Mouse (Mus musculus): ENCODE results near the gene Hes1. TPM values are rescaled to one million over a fixed set of nuclear protein-coding genes. Genes with fewer than 3 reads are reported as not detected.

The Hes1 gene
- polyA plus RNA-seq, 1 experiment from 2014 or later = 68.1 TPM

DNA sequence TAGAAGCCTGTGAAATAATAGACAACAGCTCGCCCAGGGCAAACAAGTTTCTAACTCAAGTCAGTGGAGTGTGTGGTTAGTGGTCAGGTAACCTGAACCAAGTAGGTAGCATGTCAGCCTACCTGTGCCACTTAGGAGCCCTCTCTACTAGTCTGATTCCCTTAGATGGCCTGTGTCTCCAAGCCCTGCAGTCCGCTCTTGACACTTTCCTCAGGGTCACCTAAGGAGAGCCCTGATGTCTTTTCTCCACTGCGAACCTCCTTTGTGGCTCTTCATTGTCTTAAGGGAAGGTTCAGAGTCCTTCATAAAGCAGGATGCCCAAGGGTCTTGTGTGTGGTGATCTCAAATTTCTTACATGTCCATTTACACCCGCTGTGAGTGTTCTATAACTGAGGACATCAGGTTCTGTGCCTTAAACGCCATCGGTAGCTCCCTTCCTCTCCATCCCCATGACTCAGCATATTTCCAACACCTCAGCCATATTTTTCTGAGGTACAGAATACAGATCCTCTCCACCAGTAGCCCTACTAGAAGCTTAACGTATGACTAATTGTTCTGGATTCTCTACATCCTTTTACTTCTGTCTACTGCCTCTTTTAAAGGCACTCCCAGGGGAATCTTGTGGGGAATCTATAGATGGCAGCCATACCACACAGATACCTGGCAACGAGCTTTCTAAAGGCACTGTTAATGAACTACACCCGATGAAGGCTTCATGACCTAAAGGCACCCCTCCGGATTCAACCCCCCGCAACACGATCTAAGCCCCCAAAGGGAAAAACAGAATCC is 1.7 kb upstream of the Hes1 start:
- Histone ChIP-seq H3K4me1 (ENCODE audit: control insufficient read depth, insufficient read depth, low read length) (peaks cover 13% of the 10 kb centered on the region), H3K9me3 (replicated peaks; ENCODE audit: control insufficient read depth, low read length) (no peaks in the 10 kb centered on the region), H3K27me3 (ENCODE audit: control insufficient read depth, insufficient read depth, low read length) (no peaks in the 10 kb centered on the region), H3K27ac (replicated peaks; ENCODE audit: low read depth, low read length) (peak overlapping the region; percentile 96), H3K4me2 (ENCODE audit: low read depth, low read length) (peak overlapping the region; percentile 97), H3K9ac (replicated peaks; ENCODE audit: low read length) (peak overlapping the region; percentile 93), H3K36me3 (replicated peaks; ENCODE audit: control insufficient read depth, insufficient read depth, low read depth, low read length) (no peaks in the 10 kb centered on the region), H3K4me3 (ENCODE audit: low read depth, low read length) (peak overlapping the region; percentile 43; the same call in 1 of the 2 replicates)
- WGBS = 13% methylated on average over 12 of the region's 12 CpGs
- DNase-seq (ENCODE audit: low spot score) (peak; percentile 45), ATAC-seq (replicated peaks; ENCODE audit: insufficient number of reproducible peaks, low FRiP score, low TSS enrichment, low read depth) (no peak)

DNA sequence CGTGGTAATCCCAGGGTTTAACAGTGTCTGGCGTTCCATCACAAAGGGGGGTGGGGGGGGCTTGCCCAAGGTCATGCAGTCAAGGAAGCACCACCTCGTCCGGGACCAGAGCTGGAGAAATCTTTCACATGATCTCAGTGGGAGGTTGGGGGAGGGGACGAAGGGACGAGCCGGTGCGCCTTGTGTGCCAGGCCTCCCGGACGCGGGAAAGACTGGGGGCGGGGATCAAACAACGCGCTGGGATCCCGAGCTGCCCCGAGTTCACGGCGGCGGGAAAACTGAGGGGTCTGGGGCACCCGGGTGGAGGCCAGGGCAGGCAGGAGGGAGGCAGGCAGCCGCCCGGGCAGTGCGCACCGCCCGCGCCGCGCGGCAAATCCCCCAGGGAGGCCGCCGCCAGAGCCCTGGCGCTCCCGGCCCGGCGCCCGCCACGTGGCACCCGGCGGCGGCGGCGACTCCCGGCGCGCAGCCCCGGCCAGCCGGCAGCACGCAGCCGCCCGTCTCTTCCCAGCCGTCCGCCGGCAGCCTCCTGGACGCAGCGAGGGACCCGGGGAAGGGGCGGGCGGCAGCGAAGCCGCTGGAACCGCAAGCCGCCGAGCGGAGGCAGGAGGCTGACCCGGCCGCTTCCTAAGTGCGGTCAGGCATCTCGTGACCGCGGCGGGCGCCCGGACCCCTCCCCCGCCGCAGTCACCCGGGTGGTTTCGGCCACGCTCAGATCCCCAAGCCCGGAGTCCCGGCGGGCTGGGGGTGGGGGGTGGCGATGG is 883 bp upstream of the Hes1 start:
- Histone ChIP-seq H3K9ac (replicated peaks; ENCODE audit: low read length) (peak overlapping the region; percentile 93), H3K27ac (replicated peaks; ENCODE audit: low read depth, low read length) (peak overlapping the region; percentile 96), H3K9me3 (replicated peaks; ENCODE audit: control insufficient read depth, low read length) (no peaks in the 10 kb centered on the region), H3K4me1 (ENCODE audit: control insufficient read depth, insufficient read depth, low read length) (peaks cover 13% of the 10 kb centered on the region), H3K27me3 (ENCODE audit: control insufficient read depth, insufficient read depth, low read length) (no peaks in the 10 kb centered on the region), H3K4me2 (ENCODE audit: low read depth, low read length) (peak overlapping the region; percentile 97), H3K36me3 (replicated peaks; ENCODE audit: control insufficient read depth, insufficient read depth, low read depth, low read length) (no peaks in the 10 kb centered on the region), H3K4me3 (ENCODE audit: low read depth, low read length) (peak overlapping the region; percentile 43)
- under 1% methylated on average over 60 of the region's 82 CpGs for WGBS
- ATAC-seq (replicated peaks; ENCODE audit: insufficient number of reproducible peaks, low FRiP score, low TSS enrichment, low read depth) (peak; percentile 20), DNase-seq (ENCODE audit: low spot score) (peak; percentile 87)

DNA sequence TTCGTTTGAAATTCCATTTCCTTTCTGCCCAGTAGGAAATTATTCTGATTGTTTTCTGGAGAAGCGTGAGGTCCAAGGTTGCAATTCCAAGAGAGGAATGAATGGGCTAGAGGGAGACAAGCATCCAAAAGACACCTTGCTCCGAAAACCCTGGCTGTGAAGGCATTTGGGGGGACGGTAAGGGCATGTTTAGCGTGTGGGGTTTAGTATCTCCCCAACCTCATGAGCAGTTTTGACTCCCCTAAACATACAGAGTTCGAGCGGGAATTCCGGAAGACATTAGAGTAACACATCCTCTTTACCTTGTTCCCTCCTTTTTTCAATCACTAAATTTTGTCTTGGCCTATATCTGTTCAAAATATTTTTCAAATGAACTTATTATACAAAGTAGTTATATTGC is 429 bp downstream of the Hes1 start:
- Histone ChIP-seq H3K36me3 (replicated peaks; ENCODE audit: control insufficient read depth, insufficient read depth, low read depth, low read length) (no peaks in the 10 kb centered on the region), H3K27ac (replicated peaks; ENCODE audit: low read depth, low read length) (peak overlapping the region; percentile 96), H3K9me3 (replicated peaks; ENCODE audit: control insufficient read depth, low read length) (no peaks in the 10 kb centered on the region), H3K4me2 (ENCODE audit: low read depth, low read length) (peak overlapping the region; percentile 97), H3K4me3 (ENCODE audit: low read depth, low read length) (peak overlapping the region; percentile 43), H3K9ac (replicated peaks; ENCODE audit: low read length) (peak overlapping the region; percentile 93), H3K27me3 (ENCODE audit: control insufficient read depth, insufficient read depth, low read length) (no peaks in the 10 kb centered on the region), H3K4me1 (ENCODE audit: control insufficient read depth, insufficient read depth, low read length) (peaks cover 10% of the 10 kb centered on the region)
- ATAC-seq (replicated peaks; ENCODE audit: insufficient number of reproducible peaks, low FRiP score, low TSS enrichment, low read depth) (no peak), DNase-seq (ENCODE audit: low spot score) (no peak)
- WGBS = under 1% methylated on average over 8 of the region's 8 CpGs

DNA sequence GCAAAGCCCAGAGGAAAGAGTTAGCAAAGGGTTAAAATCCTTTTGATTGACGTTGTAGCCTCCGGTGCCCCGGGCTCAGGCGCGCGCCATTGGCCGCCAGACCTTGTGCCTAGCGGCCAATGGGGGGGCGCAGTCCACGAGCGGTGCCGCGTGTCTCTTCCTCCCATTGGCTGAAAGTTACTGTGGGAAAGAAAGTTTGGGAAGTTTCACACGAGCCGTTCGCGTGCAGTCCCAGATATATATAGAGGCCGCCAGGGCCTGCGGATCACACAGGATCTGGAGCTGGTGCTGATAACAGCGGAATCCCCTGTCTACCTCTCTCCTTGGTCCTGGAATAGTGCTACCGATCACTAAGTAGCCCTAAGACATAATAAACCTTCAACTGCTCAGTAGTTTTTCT is 893 bp downstream of the Hes1 start:
- under 1% methylated on average over 21 of the region's 21 CpGs for WGBS
- H3K27ac ChIP-seq (replicated peaks; ENCODE audit: low read depth, low read length) = peak overlapping the region; percentile 87; the same call in 1 of the 2 replicates
- H3K4me1 ChIP-seq (ENCODE audit: control insufficient read depth, insufficient read depth, low read length) = peaks cover 10% of the 10 kb centered on the region

DNA sequence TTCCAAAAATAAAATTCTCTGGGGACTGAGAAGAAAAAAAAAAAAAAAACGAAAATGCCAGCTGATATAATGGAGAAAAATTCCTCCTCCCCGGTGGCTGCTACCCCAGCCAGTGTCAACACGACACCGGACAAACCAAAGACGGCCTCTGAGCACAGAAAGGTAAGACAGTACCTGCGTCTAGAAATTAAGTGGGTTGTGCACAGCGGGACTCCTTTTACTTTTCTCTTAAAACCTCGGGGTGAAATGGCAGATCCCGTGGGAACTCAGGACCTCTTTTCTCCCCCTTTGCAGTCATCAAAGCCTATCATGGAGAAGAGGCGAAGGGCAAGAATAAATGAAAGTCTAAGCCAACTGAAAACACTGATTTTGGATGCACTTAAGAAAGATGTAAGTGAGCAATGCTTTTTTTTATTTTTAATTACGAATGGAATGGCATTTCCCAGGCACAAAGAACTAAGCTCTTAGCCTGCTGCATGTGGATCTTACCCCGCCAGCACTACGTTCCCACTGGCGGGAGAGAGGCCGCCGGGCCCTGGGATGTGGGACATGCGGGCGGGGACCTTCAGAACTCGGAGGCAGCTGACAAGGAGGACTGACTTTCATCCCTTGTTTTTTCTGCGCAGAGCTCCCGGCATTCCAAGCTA is 1.5 kb downstream of the Hes1 start:
- under 1% methylated on average over 21 of the region's 21 CpGs for WGBS
- peak overlapping the region; percentile 63 for H3K9ac ChIP-seq (replicated peaks; ENCODE audit: low read length)

More for the DNA sequence above, 893 bp downstream of the Hes1 start:
- Histone ChIP-seq H3K4me3 (ENCODE audit: low read depth, low read length) (peak overlapping the region; percentile 43), H3K27me3 (ENCODE audit: control insufficient read depth, insufficient read depth, low read length) (no peaks in the 10 kb centered on the region), H3K4me2 (ENCODE audit: low read depth, low read length) (peak overlapping the region; percentile 97), H3K9ac (replicated peaks; ENCODE audit: low read length) (no peak overlapping the region; the same call in 1 of the 2 replicates), H3K9me3 (replicated peaks; ENCODE audit: control insufficient read depth, low read length) (no peaks in the 10 kb centered on the region), H3K36me3 (replicated peaks; ENCODE audit: control insufficient read depth, insufficient read depth, low read depth, low read length) (no peaks in the 10 kb centered on the region)
- DNase-seq (ENCODE audit: low spot score) = peak; percentile 97
- peak; percentile 58 for ATAC-seq (replicated peaks; ENCODE audit: insufficient number of reproducible peaks, low FRiP score, low TSS enrichment, low read depth)

DNA sequence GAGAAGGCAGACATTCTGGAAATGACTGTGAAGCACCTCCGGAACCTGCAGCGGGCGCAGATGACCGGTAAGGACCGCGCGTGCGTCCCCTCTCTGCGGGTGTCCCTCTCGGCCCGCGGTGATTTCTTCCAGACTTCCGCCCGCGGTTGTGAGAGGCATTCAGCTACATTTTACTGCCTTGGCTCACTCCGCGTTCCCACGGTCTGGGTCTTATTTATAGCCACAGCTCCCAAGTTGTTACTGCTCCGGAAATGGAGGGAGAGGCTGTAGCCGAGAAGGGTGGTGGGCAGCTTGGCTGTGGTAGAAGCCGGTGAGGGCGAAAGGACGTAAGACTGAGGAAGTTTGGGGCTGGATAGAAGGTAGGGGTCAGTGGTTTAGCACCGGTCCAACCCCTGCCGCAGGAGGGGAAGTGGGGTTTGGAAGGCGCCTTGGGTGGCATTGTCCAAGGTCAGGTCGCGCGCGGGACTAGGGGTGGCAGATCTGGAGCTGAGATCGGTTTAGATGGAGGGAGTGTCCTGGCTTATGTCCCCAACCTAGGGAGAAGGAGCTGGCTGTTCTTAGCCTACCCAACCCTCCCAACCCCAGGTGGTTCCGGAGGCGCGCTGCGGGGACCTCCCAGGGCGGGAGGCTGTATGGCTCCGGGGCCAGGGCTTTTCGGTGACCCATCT is 2.1 kb downstream of the Hes1 start:
- H3K27me3 ChIP-seq (ENCODE audit: control insufficient read depth, insufficient read depth, low read length) = no peaks in the 10 kb centered on the region
- ATAC-seq (replicated peaks; ENCODE audit: insufficient number of reproducible peaks, low FRiP score, low TSS enrichment, low read depth) = no peak
- peak overlapping the region; percentile 65 for H3K4me2 ChIP-seq (ENCODE audit: low read depth, low read length)
- H3K4me3 ChIP-seq (ENCODE audit: low read depth, low read length) = peak overlapping the region; percentile 43
- no peaks in the 10 kb centered on the region for H3K36me3 ChIP-seq (replicated peaks; ENCODE audit: control insufficient read depth, insufficient read depth, low read depth, low read length)
- H3K9me3 ChIP-seq (replicated peaks; ENCODE audit: control insufficient read depth, low read length) = no peaks in the 10 kb centered on the region
- H3K4me1 ChIP-seq (ENCODE audit: control insufficient read depth, insufficient read depth, low read length) = peaks cover 13% of the 10 kb centered on the region
- H3K27ac ChIP-seq (replicated peaks; ENCODE audit: low read depth, low read length) = peak overlapping the region; percentile 87
- DNase-seq (ENCODE audit: low spot score) = peak; percentile 69
- H3K9ac ChIP-seq (replicated peaks; ENCODE audit: low read length) = peak overlapping the region; percentile 63
- WGBS = under 1% methylated on average over 38 of the region's 38 CpGs

More for the DNA sequence above, 1.5 kb downstream of the Hes1 start:
- Histone ChIP-seq H3K27me3 (ENCODE audit: control insufficient read depth, insufficient read depth, low read length) (no peaks in the 10 kb centered on the region), H3K4me3 (ENCODE audit: low read depth, low read length) (peak overlapping the region; percentile 43), H3K9me3 (replicated peaks; ENCODE audit: control insufficient read depth, low read length) (no peaks in the 10 kb centered on the region), H3K36me3 (replicated peaks; ENCODE audit: control insufficient read depth, insufficient read depth, low read depth, low read length) (no peaks in the 10 kb centered on the region), H3K27ac (replicated peaks; ENCODE audit: low read depth, low read length) (peak overlapping the region; percentile 87), H3K4me1 (ENCODE audit: control insufficient read depth, insufficient read depth, low read length) (peaks cover 12% of the 10 kb centered on the region), H3K4me2 (ENCODE audit: low read depth, low read length) (peak overlapping the region; percentile 65)
- ATAC-seq (replicated peaks; ENCODE audit: insufficient number of reproducible peaks, low FRiP score, low TSS enrichment, low read depth) (no peak), DNase-seq (ENCODE audit: low spot score) (peak; percentile 67)

DNA sequence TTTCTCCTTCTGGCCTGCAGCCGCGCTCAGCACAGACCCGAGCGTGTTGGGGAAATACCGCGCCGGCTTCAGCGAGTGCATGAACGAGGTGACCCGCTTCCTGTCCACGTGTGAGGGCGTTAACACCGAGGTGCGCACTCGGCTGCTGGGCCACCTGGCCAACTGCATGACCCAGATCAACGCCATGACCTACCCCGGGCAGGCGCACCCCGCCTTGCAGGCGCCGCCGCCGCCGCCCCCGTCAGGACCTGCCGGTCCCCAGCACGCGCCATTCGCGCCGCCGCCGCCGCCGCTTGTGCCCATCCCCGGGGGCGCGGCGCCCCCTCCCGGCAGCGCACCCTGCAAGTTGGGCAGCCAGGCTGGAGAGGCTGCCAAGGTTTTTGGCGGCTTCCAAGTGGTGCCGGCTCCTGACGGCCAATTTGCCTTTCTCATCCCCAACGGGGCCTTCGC is 2.7 kb downstream of the Hes1 start:
- Histone ChIP-seq H3K9me3 (replicated peaks; ENCODE audit: control insufficient read depth, low read length) (no peaks in the 10 kb centered on the region), H3K4me1 (ENCODE audit: control insufficient read depth, insufficient read depth, low read length) (peaks cover 13% of the 10 kb centered on the region), H3K27me3 (ENCODE audit: control insufficient read depth, insufficient read depth, low read length) (no peaks in the 10 kb centered on the region), H3K27ac (replicated peaks; ENCODE audit: low read depth, low read length) (peak overlapping the region; percentile 87), H3K4me3 (ENCODE audit: low read depth, low read length) (peak overlapping the region; percentile 43), H3K9ac (replicated peaks; ENCODE audit: low read length) (peak overlapping the region; percentile 63), H3K36me3 (replicated peaks; ENCODE audit: control insufficient read depth, insufficient read depth, low read depth, low read length) (no peaks in the 10 kb centered on the region), H3K4me2 (ENCODE audit: low read depth, low read length) (peak overlapping the region; percentile 65)
- ATAC-seq (replicated peaks; ENCODE audit: insufficient number of reproducible peaks, low FRiP score, low TSS enrichment, low read depth) (no peak), DNase-seq (ENCODE audit: low spot score) (peak; percentile 85)
- under 1% methylated on average over 46 of the region's 46 CpGs for WGBS

Measured in embryonic facial prominence, embryonic 11.5 days (tissue).